Mouse (Mus musculus): ENCODE results near the gene Fbln2. TPM values are rescaled to one million over a fixed set of nuclear protein-coding genes. Genes with fewer than 3 reads are reported as not detected.

Gene Fbln2
- polyA plus RNA-seq, 1 experiment = 0.07 TPM

GRCm38 (mm10) chr6:91202571-91202970 lies 9.7 kb upstream of the Fbln2 start:
- Histone ChIP-seq H3K27me3 (ENCODE audit: control insufficient read depth) (peaks cover 5% of the 10 kb centered on the region; the same call in 1 of the 2 replicates), H3K9me3 (ENCODE audit: control insufficient read depth, low read length) (peaks cover 4% of the 10 kb centered on the region), H3K4me3 (replicated peaks) (no peak overlapping the region), H3K4me1 (ENCODE audit: control insufficient read depth) (no peaks in the 10 kb centered on the region), H3K36me3 (ENCODE audit: control insufficient read depth) (no peaks in the 10 kb centered on the region)
- TF ChIP-seq TAL1 (IDR thresholded peaks at IDR 0.05; ENCODE audit: low read length) (no peak), GATA1 (IDR thresholded peaks at IDR 0.05; ENCODE audit: low read length) (no peak)

GRCm38 (mm10) chr6:91205346-91205745 lies 6.9 kb upstream of the Fbln2 start:
- H3K9me3 ChIP-seq (ENCODE audit: control insufficient read depth, low read length) = no peaks in the 10 kb centered on the region
- H3K36me3 ChIP-seq (ENCODE audit: control insufficient read depth) = no peaks in the 10 kb centered on the region
- TF ChIP-seq GATA1 (IDR thresholded peaks at IDR 0.05; ENCODE audit: low read length) = no peak
- no peak for TF ChIP-seq TAL1 (IDR thresholded peaks at IDR 0.05; ENCODE audit: low read length)
- H3K4me1 ChIP-seq (ENCODE audit: control insufficient read depth) = no peaks in the 10 kb centered on the region
- H3K27me3 ChIP-seq (ENCODE audit: control insufficient read depth) = peaks cover under 1% of the 10 kb centered on the region; the same call in 1 of the 2 replicates
- H3K4me3 ChIP-seq (replicated peaks) = no peak overlapping the region

- TF ChIP-seq GATA1 (IDR thresholded peaks at IDR 0.05; ENCODE audit: low read length) = no peak
- TF ChIP-seq TAL1 (IDR thresholded peaks at IDR 0.05; ENCODE audit: low read length) = no peak
These were observed 6.5 kb upstream of the Fbln2 start for GRCm38 (mm10) chr6:91205791-91206190.

GRCm38 (mm10) chr6:91207491-91207890 lies 4.8 kb upstream of the Fbln2 start:
- H3K4me1 ChIP-seq (ENCODE audit: control insufficient read depth) = peaks cover 2% of the 10 kb centered on the region; the same call in 1 of the 2 replicates
- no peak for TF ChIP-seq TAL1 (IDR thresholded peaks at IDR 0.05; ENCODE audit: low read length)
- H3K9me3 ChIP-seq (ENCODE audit: control insufficient read depth, low read length) = no peaks in the 10 kb centered on the region
- H3K36me3 ChIP-seq (ENCODE audit: control insufficient read depth) = no peaks in the 10 kb centered on the region
- no peak overlapping the region for H3K4me3 ChIP-seq (replicated peaks)
- H3K27me3 ChIP-seq (ENCODE audit: control insufficient read depth) = peaks cover 18% of the 10 kb centered on the region

More at GRCm38 (mm10) chr6:91205791-91206190, 6.5 kb upstream of the Fbln2 start:
- no peaks in the 10 kb centered on the region for H3K4me1 ChIP-seq (ENCODE audit: control insufficient read depth)
- H3K9me3 ChIP-seq (ENCODE audit: control insufficient read depth, low read length) = no peaks in the 10 kb centered on the region
- H3K4me3 ChIP-seq (replicated peaks) = no peak overlapping the region
- H3K36me3 ChIP-seq (ENCODE audit: control insufficient read depth) = no peaks in the 10 kb centered on the region
- peaks cover 4% of the 10 kb centered on the region for H3K27me3 ChIP-seq (ENCODE audit: control insufficient read depth)

DNA sequence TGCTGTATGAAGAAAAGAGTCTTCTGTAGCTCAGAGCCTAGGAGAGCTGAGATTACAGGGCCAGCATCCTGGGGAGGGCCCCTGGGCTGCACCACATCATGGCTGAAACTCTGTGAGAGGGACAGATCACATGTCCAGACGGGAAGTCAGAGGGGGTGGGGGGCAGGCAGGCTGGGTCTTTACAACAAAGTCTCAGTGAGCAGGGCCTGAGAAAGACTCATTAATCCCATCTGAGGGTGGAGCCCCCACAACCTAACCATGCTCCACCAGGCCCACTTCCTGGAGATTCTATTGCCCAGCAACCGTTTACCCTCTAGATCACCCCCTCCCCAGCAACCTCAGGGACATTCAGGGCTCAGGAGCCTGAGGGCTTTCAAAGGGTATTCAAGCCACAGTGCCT lies 2.5 kb upstream of the Fbln2 start:
- Histone ChIP-seq H3K27me3 (ENCODE audit: control insufficient read depth) (peaks cover 36% of the 10 kb centered on the region), H3K9me3 (ENCODE audit: control insufficient read depth, low read length) (no peaks in the 10 kb centered on the region), H3K36me3 (ENCODE audit: control insufficient read depth) (no peaks in the 10 kb centered on the region), H3K4me1 (ENCODE audit: control insufficient read depth) (peaks cover 2% of the 10 kb centered on the region; the same call in 1 of the 2 replicates), H3K4me3 (replicated peaks) (no peak overlapping the region)
- TF ChIP-seq GATA1 (IDR thresholded peaks at IDR 0.05; ENCODE audit: low read length) (no peak), TAL1 (IDR thresholded peaks at IDR 0.05; ENCODE audit: low read length) (no peak)

GRCm38 (mm10) chr6:91210852-91211251 lies 1.4 kb upstream of the Fbln2 start:
- peaks cover 36% of the 10 kb centered on the region for H3K27me3 ChIP-seq (ENCODE audit: control insufficient read depth)

DNA sequence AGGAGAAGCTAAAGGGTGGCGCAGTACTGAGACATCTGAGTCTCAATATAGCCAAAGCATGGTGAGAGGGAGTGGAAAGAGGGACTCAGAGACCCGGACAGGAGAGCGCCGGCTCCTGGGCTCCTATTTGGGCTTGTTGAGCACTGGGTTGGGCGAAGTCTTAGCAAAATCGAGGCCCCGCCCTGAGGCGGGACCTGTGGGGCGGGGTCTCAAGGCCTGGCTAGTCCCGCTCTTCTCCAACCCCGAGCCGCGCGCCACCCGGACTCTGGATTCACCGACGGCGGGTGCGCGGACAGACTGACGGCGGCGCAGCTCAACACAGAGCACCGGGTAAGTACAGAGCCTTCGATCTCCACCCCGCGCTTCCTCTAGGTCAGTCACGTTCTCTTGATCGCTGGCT lies 316 bp downstream of the Fbln2 start:
- no peaks in the 10 kb centered on the region for H3K36me3 ChIP-seq (ENCODE audit: control insufficient read depth)
- no peak for TF ChIP-seq TAL1 (IDR thresholded peaks at IDR 0.05; ENCODE audit: low read length)
- no peak for TF ChIP-seq GATA1 (IDR thresholded peaks at IDR 0.05; ENCODE audit: low read length)
- peaks cover 2% of the 10 kb centered on the region; the same call in 1 of the 2 replicates for H3K4me1 ChIP-seq (ENCODE audit: control insufficient read depth)
- peaks cover 36% of the 10 kb centered on the region for H3K27me3 ChIP-seq (ENCODE audit: control insufficient read depth)
- H3K4me3 ChIP-seq (replicated peaks) = peak overlapping the region; percentile 10
- H3K9me3 ChIP-seq (ENCODE audit: control insufficient read depth, low read length) = no peaks in the 10 kb centered on the region

More at GRCm38 (mm10) chr6:91210852-91211251, 1.4 kb upstream of the Fbln2 start:
- Histone ChIP-seq H3K9me3 (ENCODE audit: control insufficient read depth, low read length) (no peaks in the 10 kb centered on the region), H3K36me3 (ENCODE audit: control insufficient read depth) (no peaks in the 10 kb centered on the region), H3K4me3 (replicated peaks) (no peak overlapping the region), H3K4me1 (ENCODE audit: control insufficient read depth) (peaks cover 2% of the 10 kb centered on the region; the same call in 1 of the 2 replicates)
- no peak for TF ChIP-seq GATA1 (IDR thresholded peaks at IDR 0.05; ENCODE audit: low read length)
- no peak for TF ChIP-seq TAL1 (IDR thresholded peaks at IDR 0.05; ENCODE audit: low read length)

DNA sequence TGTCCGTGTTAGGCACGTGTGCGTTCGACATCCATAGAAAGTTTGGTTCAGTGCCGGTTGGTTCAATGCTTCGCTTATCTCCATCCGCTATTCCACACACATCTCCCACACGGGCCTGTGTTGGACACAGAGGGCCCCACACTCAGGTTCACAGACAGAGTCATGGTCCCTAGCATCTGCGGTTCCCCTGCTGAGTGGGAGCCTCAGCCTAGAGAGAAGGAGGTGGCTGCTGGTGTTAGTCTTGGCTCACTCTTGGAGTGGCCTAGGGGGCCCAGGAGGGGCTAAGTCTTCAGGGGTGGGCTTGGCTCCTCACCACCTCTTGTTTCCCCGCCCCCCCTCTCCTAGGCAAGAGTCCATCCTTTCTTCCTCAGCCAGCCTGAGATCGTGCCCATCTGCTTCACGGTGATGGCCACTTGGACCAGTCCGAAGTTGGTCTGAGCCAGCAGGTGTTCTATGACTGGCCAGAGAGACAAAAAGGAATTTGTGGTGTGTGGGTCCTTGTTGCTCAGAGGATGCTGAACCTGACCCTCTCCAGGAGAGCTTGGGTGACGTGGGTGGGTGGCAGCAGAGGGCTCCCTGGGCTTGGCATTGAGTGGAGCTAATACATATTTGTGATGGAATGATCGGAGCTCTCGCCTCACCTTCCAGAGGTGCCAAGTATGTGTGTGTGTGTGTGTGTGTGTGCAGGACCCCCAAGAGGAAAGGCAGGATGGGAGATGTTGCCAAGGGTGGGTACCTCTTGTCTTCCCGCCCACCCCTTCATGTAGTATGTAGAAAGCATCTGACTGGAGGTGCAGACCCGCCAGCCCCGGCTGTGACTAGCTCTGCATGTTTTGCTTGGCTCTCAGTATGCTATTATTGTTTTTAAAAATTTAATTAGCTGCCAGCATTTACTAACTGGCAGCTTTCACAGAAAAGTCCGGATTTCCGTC lies 1.3 kb downstream of the Fbln2 start:
- H3K9me3 ChIP-seq (ENCODE audit: control insufficient read depth, low read length) = no peaks in the 10 kb centered on the region
- peaks cover 2% of the 10 kb centered on the region; the same call in 1 of the 2 replicates for H3K4me1 ChIP-seq (ENCODE audit: control insufficient read depth)
- no peak overlapping the region for H3K4me3 ChIP-seq (replicated peaks)
- TF ChIP-seq GATA1 (IDR thresholded peaks at IDR 0.05; ENCODE audit: low read length) = no peak
- TF ChIP-seq TAL1 (IDR thresholded peaks at IDR 0.05; ENCODE audit: low read length) = no peak
- no peaks in the 10 kb centered on the region for H3K36me3 ChIP-seq (ENCODE audit: control insufficient read depth)
- H3K27me3 ChIP-seq (ENCODE audit: control insufficient read depth) = peaks cover 36% of the 10 kb centered on the region

- H3K4me3 ChIP-seq (replicated peaks) = no peak overlapping the region
- no peak for TF ChIP-seq GATA1 (IDR thresholded peaks at IDR 0.05; ENCODE audit: low read length)
- TF ChIP-seq TAL1 (IDR thresholded peaks at IDR 0.05; ENCODE audit: low read length) = no peak
- H3K36me3 ChIP-seq (ENCODE audit: control insufficient read depth) = no peaks in the 10 kb centered on the region
- no peaks in the 10 kb centered on the region for H3K9me3 ChIP-seq (ENCODE audit: control insufficient read depth, low read length)
- peaks cover 35% of the 10 kb centered on the region for H3K27me3 ChIP-seq (ENCODE audit: control insufficient read depth)
- H3K4me1 ChIP-seq (ENCODE audit: control insufficient read depth) = peaks cover 2% of the 10 kb centered on the region; the same call in 1 of the 2 replicates
These were observed 3.2 kb downstream of the Fbln2 start for GRCm38 (mm10) chr6:91215454-91215853.

Measured in erythroblast, embryonic 14.5 days (primary cell).